Mouse (Mus musculus): ENCODE data around the gene Plp2. TPM values are rescaled to one million over a fixed set of nuclear protein-coding genes. Genes with fewer than 3 reads are reported as not detected.

Gene Plp2
- polyA plus RNA-seq, 1 experiment from 2014 or later, result 20.3 TPM

DNA sequence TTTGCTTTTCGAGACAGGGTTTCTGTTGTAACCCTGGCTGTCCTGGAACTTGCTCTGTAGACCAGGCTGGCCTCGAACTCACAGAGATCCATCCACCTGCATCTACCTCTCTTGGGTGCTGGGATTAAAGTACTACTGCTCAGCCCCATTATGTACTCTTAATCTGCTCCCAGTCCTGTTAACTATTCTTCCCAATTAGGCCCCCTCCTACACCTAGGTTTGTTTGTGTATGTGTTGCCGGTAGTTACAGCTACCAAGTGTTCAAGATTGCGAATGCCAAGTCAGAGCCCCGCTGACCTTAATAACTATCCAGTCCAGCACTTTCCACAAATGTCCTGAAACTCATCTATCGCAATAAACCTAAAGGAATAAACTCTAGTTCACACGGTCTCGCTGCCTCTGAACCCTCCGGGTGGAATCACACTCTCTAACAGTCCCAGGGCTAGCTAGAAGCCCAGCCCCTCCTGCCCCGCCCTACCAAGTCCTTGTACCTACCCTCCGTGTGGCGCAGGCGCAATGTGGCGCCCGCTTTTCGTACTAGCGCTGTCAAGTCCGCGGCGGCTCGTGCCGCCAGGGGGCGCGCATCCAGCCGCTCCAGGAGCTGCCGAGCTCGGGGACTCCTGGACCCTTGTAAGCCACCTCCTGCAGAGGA lies 8.3 kb upstream of the Plp2 start:
- peak; percentile 92 for ATAC-seq (ENCODE audit: low FRiP score)
- H3K4me2 ChIP-seq, result peak overlapping the region; percentile 55
- no peaks in the 10 kb centered on the region for H3K9me3 ChIP-seq (replicated peaks)
- no peak overlapping the region for H3K9ac ChIP-seq (replicated peaks)
- peak overlapping the region; percentile 30 for H3K4me3 ChIP-seq (replicated peaks)
- H3K27ac ChIP-seq (replicated peaks), result no peak overlapping the region
- peaks cover 7% of the 10 kb centered on the region; the same call in 1 of the 2 replicates for H3K4me1 ChIP-seq
- WGBS, result 21% methylated on average over 27 of the region's 27 CpGs
- no peaks in the 10 kb centered on the region for H3K27me3 ChIP-seq (replicated peaks)
- H3K36me3 ChIP-seq, result no peaks in the 10 kb centered on the region

DNA sequence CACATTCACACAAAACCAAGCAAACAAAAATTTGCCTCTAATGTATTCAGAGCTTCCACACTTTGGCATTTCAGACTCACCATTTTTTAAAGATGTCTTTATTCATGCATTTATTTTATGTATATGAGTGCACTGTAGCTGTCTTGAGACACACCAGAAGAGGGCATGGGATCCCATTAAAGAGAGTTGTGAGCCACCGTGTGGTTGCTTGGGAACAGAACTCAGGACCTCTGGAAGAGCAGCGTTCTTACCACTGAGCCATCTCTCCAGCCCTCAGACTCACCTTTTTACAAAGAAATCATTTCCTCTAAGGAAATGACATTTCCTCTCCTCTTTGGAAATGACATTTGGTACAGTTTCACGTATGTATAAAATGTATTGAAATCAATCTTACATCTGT lies 7.8 kb upstream of the Plp2 start:
- ATAC-seq (ENCODE audit: low FRiP score), result no peak
- Histone ChIP-seq H3K9me3 (replicated peaks) (no peaks in the 10 kb centered on the region), H3K27me3 (replicated peaks) (no peaks in the 10 kb centered on the region), H3K4me1 (peaks cover 7% of the 10 kb centered on the region; the same call in 1 of the 2 replicates), H3K4me3 (replicated peaks) (no peak overlapping the region), H3K4me2 (no peak overlapping the region), H3K27ac (replicated peaks) (no peak overlapping the region), H3K9ac (replicated peaks) (no peak overlapping the region), H3K36me3 (no peaks in the 10 kb centered on the region)
- WGBS, result 52% methylated on average over 3 of the region's 3 CpGs

DNA sequence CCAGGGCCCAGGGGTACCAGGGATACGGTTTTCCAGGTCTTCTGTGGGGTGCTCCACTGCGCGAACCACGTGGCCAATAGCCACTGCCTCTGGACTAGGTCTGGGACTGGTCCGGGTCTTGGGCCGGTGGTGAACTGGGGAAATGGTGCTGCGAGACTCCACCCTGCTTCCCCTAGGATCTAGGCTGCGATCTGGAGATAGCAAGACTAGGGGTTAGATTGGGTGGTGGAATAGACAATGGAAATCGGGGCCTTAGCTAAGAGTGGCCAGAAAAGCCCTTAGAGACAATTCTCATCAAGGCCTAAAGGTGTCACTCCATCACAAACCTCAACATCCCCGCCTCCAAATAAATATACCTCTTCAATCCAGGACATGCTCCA lies 3.8 kb upstream of the Plp2 start:
- peaks cover 7% of the 10 kb centered on the region for H3K4me1 ChIP-seq
- WGBS, result 50% methylated on average over 10 of the region's 10 CpGs
- no peaks in the 10 kb centered on the region for H3K9me3 ChIP-seq (replicated peaks)
- ATAC-seq (ENCODE audit: low FRiP score), result no peak
- H3K4me2 ChIP-seq, result peak overlapping the region; percentile 55
- no peaks in the 10 kb centered on the region for H3K36me3 ChIP-seq
- H3K27ac ChIP-seq (replicated peaks), result no peak overlapping the region
- H3K27me3 ChIP-seq (replicated peaks), result no peaks in the 10 kb centered on the region
- H3K4me3 ChIP-seq (replicated peaks), result peak overlapping the region; percentile 25
- H3K9ac ChIP-seq (replicated peaks), result no peak overlapping the region

DNA sequence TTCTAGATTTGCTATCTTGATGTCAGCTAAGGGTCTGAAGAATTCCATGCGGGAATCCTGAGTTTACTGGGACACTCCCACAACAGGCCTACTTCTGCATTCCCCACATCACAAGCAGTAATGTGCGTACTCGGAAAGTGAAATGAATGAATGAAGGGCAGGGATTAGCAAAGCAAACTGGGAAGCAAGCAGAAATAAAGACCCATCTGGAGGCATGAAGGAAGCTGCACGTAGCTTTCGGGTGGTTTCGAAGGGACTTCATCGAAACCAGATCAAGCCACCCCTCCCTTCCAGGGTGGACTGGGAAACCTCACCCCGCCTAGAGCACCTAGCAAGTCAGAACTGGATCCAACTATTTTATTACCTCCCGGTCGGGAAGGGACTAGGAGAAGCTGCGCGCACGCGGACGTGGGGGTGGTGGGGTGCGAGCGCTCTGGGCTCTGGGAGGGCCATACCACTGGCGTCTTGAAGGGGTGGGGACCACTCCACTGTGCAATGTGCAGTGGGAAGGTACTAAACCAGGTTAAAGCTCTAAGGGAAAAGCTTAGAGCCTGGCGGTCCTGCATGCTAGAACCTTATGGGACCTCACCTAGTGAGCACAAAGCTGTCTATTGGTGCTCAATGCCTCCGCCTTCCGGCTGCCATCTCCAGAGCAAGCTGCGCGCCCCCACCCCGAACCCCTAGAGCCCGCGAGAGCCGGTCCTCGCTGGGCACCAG lies 3.3 kb upstream of the Plp2 start:
- no peak overlapping the region for H3K9ac ChIP-seq (replicated peaks)
- no peak overlapping the region for H3K27ac ChIP-seq (replicated peaks)
- WGBS, result 32% methylated on average over 28 of the region's 28 CpGs
- no peaks in the 10 kb centered on the region for H3K9me3 ChIP-seq (replicated peaks)
- H3K4me2 ChIP-seq, result peak overlapping the region; percentile 55
- H3K4me1 ChIP-seq, result peaks cover 3% of the 10 kb centered on the region
- H3K27me3 ChIP-seq (replicated peaks), result no peaks in the 10 kb centered on the region
- peak overlapping the region; percentile 25 for H3K4me3 ChIP-seq (replicated peaks)
- no peaks in the 10 kb centered on the region for H3K36me3 ChIP-seq
- peak; percentile 53; the same call in 1 of the 2 replicates for ATAC-seq (ENCODE audit: low FRiP score)

DNA sequence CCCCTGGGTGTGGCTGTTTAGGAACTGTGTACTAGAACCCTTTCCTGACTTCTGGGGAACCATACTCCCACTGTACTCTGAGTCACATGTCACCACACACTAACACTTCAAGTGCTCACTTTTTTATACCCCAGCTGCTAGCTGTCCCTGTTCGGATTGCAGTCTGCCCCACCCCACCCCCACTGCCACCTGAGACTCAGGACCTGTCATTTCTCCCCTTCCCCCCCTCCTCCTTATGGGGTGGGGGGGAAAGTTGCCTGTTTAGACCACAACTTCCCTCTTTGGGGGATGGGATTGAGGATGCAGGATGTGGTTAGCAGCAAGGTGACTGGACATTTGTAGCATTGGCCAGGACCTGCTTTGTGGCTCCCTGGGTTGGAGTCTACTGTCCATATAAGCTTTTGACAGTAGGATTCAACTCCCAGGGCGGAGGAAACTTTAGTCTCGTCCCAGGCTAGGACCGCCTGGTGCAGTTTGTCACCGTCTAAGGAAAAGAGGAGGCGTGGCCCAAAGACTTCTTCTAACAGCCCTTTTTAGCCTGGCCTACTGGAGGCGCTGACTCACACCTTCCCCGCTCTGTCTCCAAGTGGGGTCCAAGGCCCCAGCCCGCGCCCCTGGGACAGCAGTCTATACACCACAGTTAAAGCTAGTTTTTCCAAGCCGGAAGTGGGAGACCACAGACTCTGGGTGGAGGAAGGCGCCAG lies 2.5 kb upstream of the Plp2 start:
- no peak for ATAC-seq (ENCODE audit: low FRiP score)
- no peak overlapping the region for H3K4me3 ChIP-seq (replicated peaks)
- H3K36me3 ChIP-seq, result no peaks in the 10 kb centered on the region
- no peaks in the 10 kb centered on the region for H3K9me3 ChIP-seq (replicated peaks)
- H3K4me2 ChIP-seq, result peak overlapping the region; percentile 55
- no peak overlapping the region for H3K27ac ChIP-seq (replicated peaks)
- no peaks in the 10 kb centered on the region for H3K27me3 ChIP-seq (replicated peaks)
- H3K9ac ChIP-seq (replicated peaks), result no peak overlapping the region
- H3K4me1 ChIP-seq, result peaks cover 3% of the 10 kb centered on the region
- 45% methylated on average over 12 of the region's 12 CpGs for WGBS

DNA sequence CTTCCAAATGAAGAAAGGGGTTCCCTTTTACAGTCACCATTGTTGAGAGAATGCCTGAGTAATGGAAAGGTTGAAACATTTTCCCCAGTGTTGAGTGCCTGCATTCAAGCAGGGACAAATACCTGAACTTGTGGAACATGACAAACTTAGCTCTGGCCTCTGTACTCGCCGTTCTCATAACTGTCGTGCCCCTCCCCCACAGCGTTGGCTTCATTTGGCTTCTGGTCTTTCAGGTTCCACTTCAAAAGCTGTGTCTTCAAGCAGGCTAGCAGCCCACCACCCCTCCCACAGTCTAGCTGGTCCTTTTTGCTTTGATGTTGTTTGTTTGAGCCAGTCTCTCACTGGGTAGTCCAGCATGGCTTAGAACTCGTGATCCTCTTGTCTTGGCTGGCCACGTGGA lies 1.5 kb upstream of the Plp2 start:
- no peak for ATAC-seq (ENCODE audit: low FRiP score)

DNA sequence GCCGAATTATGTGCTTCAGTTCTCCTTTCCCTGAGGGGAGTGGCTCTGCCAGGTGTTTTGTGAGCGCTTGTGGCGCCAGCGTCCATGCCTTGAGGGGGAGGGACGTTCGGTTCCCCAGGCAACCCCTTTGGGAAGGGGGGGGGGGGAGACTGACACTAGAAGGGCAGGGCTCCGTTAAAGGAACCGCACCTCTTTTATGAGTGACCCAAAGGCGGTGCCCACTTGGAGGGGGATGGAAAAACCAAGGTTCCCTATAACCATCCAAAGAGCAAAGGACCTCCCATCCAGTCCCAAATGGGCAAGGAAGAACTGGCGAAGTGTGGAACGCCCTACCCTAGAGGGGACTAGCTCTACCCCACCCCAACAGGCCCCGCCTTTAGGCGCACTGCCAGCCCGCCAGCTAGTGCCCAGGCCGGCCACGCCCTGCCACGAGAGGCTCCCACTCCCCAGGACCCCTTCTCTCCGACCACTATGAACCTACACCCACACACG lies 754 bp downstream of the Plp2 start:
- H3K4me2 ChIP-seq, result peak overlapping the region; percentile 55
- no peaks in the 10 kb centered on the region for H3K9me3 ChIP-seq (replicated peaks)
- 24% methylated on average over 19 of the region's 19 CpGs for WGBS
- H3K27ac ChIP-seq (replicated peaks), result no peak overlapping the region
- H3K9ac ChIP-seq (replicated peaks), result no peak overlapping the region
- H3K4me3 ChIP-seq (replicated peaks), result peak overlapping the region; percentile 35
- no peaks in the 10 kb centered on the region for H3K27me3 ChIP-seq (replicated peaks)
- ATAC-seq (ENCODE audit: low FRiP score), result 0 out of 2 replicates have a peak, but pooled peaks have one; percentile 36
- no peaks in the 10 kb centered on the region for H3K36me3 ChIP-seq
- peaks cover 3% of the 10 kb centered on the region for H3K4me1 ChIP-seq

More for the DNA sequence above, 1.5 kb upstream of the Plp2 start:
- Histone ChIP-seq H3K9ac (replicated peaks) (no peak overlapping the region), H3K27me3 (replicated peaks) (no peaks in the 10 kb centered on the region), H3K27ac (replicated peaks) (no peak overlapping the region), H3K36me3 (no peaks in the 10 kb centered on the region), H3K4me3 (replicated peaks) (no peak overlapping the region), H3K4me2 (no peak overlapping the region), H3K9me3 (replicated peaks) (no peaks in the 10 kb centered on the region), H3K4me1 (peaks cover 3% of the 10 kb centered on the region)
- WGBS, result 47% methylated on average over 6 of the region's 6 CpGs

DNA sequence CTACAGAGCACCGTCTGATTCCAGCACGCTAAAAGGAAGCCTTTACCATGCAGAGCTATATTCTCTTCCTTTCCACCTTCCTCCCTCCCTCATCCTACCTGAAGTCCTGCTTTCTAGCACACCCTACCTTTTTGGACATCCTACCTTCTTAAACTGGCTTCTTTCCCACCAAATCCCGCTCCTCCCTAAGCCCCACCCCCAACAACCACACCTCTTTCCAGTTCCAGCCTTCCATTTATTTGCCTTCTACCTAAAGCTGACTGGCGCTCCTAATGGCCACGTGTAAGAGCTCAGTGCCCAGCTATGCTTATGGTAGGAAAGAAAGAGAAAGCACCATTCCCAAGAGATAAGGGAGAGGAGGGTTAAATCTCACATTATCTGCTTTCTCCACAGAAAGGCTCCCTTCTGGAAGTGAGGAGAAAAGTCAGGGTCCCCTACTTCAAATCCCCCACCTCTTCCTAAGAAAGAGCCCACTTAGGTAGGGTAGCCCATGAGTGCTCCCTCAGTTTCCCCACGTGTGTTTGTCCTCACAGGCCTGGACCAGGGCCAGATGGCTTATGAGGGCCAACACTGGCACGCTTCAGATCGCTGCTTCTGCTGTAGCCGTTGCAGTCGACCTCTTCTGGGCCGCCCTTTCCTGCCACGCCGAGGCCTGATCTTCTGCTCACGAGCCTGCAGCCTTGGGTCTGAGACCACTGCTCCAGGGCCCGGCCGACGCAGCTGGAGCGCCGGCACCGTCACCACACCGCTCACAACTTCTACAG lies 5.3 kb downstream of the Plp2 start:
- H3K36me3 ChIP-seq, result no peaks in the 10 kb centered on the region
- WGBS, result 82% methylated on average over 21 of the region's 21 CpGs
- H3K27ac ChIP-seq (replicated peaks), result no peak overlapping the region
- H3K9ac ChIP-seq (replicated peaks), result no peak overlapping the region
- H3K27me3 ChIP-seq (replicated peaks), result no peaks in the 10 kb centered on the region
- H3K9me3 ChIP-seq (replicated peaks), result no peaks in the 10 kb centered on the region
- H3K4me2 ChIP-seq, result no peak overlapping the region
- no peak overlapping the region for H3K4me3 ChIP-seq (replicated peaks)
- no peak for ATAC-seq (ENCODE audit: low FRiP score)
- H3K4me1 ChIP-seq, result no peaks in the 10 kb centered on the region

DNA sequence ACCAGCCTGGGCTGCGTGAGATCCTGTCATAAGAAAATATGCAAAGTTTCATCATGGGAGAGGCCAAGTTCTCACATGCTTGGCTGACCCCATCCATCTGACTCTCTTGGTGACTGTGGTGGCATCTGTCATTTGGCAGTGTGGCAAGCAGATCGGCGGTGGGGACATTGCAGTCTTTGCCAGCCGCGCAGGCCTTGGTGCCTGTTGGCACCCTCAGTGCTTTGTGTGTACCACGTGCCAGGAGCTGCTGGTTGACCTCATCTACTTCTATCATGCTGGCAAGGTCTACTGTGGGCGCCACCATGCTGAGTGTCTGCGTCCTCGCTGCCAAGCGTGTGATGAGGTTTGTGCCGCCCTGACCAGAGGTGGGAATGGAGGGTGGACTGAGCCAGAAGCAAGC lies 6.4 kb downstream of the Plp2 start:
- no peak overlapping the region for H3K4me2 ChIP-seq
- no peak overlapping the region for H3K27ac ChIP-seq (replicated peaks)
- no peaks in the 10 kb centered on the region for H3K36me3 ChIP-seq
- H3K4me3 ChIP-seq (replicated peaks), result no peak overlapping the region
- no peaks in the 10 kb centered on the region for H3K4me1 ChIP-seq
- no peak overlapping the region for H3K9ac ChIP-seq (replicated peaks)
- ATAC-seq (ENCODE audit: low FRiP score), result no peak
- 91% methylated on average over 11 of the region's 11 CpGs for WGBS
- no peaks in the 10 kb centered on the region for H3K27me3 ChIP-seq (replicated peaks)
- no peaks in the 10 kb centered on the region for H3K9me3 ChIP-seq (replicated peaks)

DNA sequence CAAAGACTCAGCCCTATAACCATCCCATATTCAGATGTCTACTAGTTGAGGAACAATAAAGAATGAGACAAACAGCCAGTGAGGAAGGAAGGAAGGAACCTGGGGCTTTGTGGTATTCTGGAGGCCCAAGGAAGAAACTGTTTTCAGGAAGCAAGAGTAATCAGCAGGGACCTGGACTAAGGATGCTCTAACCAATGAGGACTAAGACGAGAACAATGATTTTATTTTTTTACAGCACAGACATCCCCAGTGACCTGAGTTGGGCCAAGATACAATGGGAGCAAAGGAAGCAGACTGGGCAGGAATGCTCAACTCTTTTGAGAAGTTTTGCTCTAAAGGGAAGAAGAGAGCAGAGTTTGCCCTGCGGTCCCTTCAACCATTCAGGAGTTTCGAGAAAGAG lies 8.3 kb downstream of the Plp2 start:
- Histone ChIP-seq H3K36me3 (no peaks in the 10 kb centered on the region), H3K9me3 (replicated peaks) (no peaks in the 10 kb centered on the region), H3K4me1 (no peaks in the 10 kb centered on the region), H3K9ac (replicated peaks) (no peak overlapping the region), H3K4me2 (no peak overlapping the region), H3K27me3 (replicated peaks) (no peaks in the 10 kb centered on the region), H3K4me3 (replicated peaks) (no peak overlapping the region), H3K27ac (replicated peaks) (no peak overlapping the region)
- no peak for ATAC-seq (ENCODE audit: low FRiP score)
- WGBS, result 57% methylated on average over 3 of the region's 3 CpGs

DNA sequence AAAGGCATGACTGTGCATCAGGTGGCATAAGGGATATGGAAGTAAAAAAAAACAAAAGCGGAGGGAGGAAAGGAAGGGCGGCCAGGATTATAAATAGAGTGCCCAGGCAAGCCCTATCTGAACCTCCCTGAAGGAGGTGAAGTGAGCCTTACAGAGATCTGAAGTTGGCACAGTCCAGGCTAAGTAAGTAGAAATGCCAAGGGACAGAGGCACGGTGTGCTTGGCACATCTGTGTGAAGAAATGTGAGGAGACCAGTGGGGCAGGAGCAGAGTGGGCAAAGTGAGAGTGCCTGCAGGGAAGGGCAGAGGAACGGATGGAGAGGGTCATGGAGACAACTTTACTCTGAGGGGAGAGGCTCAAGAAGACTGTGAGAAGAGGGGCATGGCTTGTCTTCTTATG lies 10.1 kb downstream of the Plp2 start:
- WGBS, result 81% methylated on average over 4 of the region's 4 CpGs
- Histone ChIP-seq H3K36me3 (no peaks in the 10 kb centered on the region), H3K9me3 (replicated peaks) (no peaks in the 10 kb centered on the region), H3K4me1 (0 out of 2 replicates have a peak, but pooled peaks cover 4% of the 10 kb centered on the region), H3K9ac (replicated peaks) (no peak overlapping the region), H3K27me3 (replicated peaks) (no peaks in the 10 kb centered on the region), H3K4me3 (replicated peaks) (no peak overlapping the region), H3K4me2 (no peak overlapping the region), H3K27ac (replicated peaks) (no peak overlapping the region)
- no peak for ATAC-seq (ENCODE audit: low FRiP score)

Data from neural tube, embryonic 15.5 days (tissue).